Mouse (Mus musculus) myocyte (in vitro differentiated cells): ENCODE measurements around the gene Gm42906.

Experiments used
- CEBPB ChIP-seq: IDR thresholded peaks from 2 replicates; pipeline ENCODE4 v1.6.1; 2011; ENCODE audit warnings: mild to moderate bottlenecking, moderate library complexity; ENCODE audit not compliant: poor library complexity, insufficient read depth, severe bottlenecking
- E2F4 ChIP-seq: IDR thresholded peaks from one replicate; pipeline ENCODE4 v1.6.1; 2011; ENCODE audit warnings: mild to moderate bottlenecking, control low read depth, moderate library complexity; ENCODE audit not compliant: insufficient read depth
- MAX ChIP-seq: IDR thresholded peaks from one replicate; pipeline ENCODE4 v1.6.1; 2011; ENCODE audit warnings: low read depth, mild to moderate bottlenecking, control low read depth
- POLR2A ChIP-seq: IDR thresholded peaks from one replicate; pipeline ENCODE4 v1.6.1; 2011; ENCODE audit warnings: low read depth, mild to moderate bottlenecking, control low read depth, moderate library complexity; ENCODE audit not compliant: insufficient read length
- POLR2AphosphoS2 ChIP-seq: IDR thresholded peaks from one replicate; pipeline ENCODE4 v1.6.1; 2011; ENCODE audit warnings: low read depth, control low read depth; ENCODE audit not compliant: insufficient read length
- REST ChIP-seq: IDR thresholded peaks from one replicate; pipeline ENCODE4 v1.6.1; 2011; ENCODE audit warnings: mild to moderate bottlenecking, control low read depth, moderate library complexity; ENCODE audit not compliant: insufficient read depth, insufficient read length
- SRF ChIP-seq: IDR thresholded peaks from one replicate; pipeline ENCODE4 v1.6.1; 2011; ENCODE audit warnings: low read depth; ENCODE audit not compliant: control insufficient read depth, insufficient read length
- TCF12 ChIP-seq: IDR thresholded peaks from one replicate; pipeline ENCODE4 v1.6.1; 2011; ENCODE audit warnings: mild to moderate bottlenecking, control low read depth; ENCODE audit not compliant: poor library complexity, insufficient read depth, severe bottlenecking
- TCF3 ChIP-seq: IDR thresholded peaks from one replicate; pipeline ENCODE4 v1.6.1; 2011; ENCODE audit warnings: low read depth, control low read depth; ENCODE audit not compliant: insufficient read length
- USF1 ChIP-seq: IDR thresholded peaks from one replicate; pipeline ENCODE4 v1.6.1; 2011; ENCODE audit warnings: low read depth, mild to moderate bottlenecking, control low read depth, moderate library complexity

- TF ChIP-seq POLR2A = no peak
- TF ChIP-seq E2F4 = no peak
- no peak for TF ChIP-seq REST
- TF ChIP-seq TCF3 = no peak
- TF ChIP-seq MAX = no peak
- no peak for TF ChIP-seq POLR2AphosphoS2
- TF ChIP-seq USF1 = no peak
- no peak for TF ChIP-seq TCF12
- no peak for TF ChIP-seq SRF
- TF ChIP-seq CEBPB = no peak
These were observed 31.8 kb downstream of the Gm42906 start for GRCm38 (mm10) chr5:151396119-151396518.
